Mouse (Mus musculus): Measurements from ENCODE around the gene Gm20388.

- TF ChIP-seq EP300 (IDR thresholded peaks at IDR 0.05; ENCODE audit: low read depth) (no peak), CTCF (IDR thresholded peaks at IDR 0.05; ENCODE audit: low read depth) (no peak)
These were observed 3906.3 kb downstream of the Gm20388 start for GRCm38 (mm10) chr8:123816939-123817338.
